Mouse (Mus musculus) heart, postnatal 10 days (tissue): Measurements from ENCODE around the gene Phf11c. TPM values are rescaled to one million over a fixed set of nuclear protein-coding genes. Genes with fewer than 3 reads are reported as not detected.
"Not testable (repeated sequence)": the region's sequence is repeated elsewhere in the genome, so short reads cannot be mapped to it uniquely, and the experiment has no call there.

Experiments
- DNase-seq, 2 experiments: peaks; one replicate each; pipeline ENCODE4 v3.0.0; 2021
- intact Hi-C: fragments of 180-260 bp; cut with DNase I; formaldehyde crosslinking; loops from one replicate; pipeline ENCODE4 v1.15.1; 2025
- total RNA-seq, 2 experiments: library from RNA; stranded (reverse); gene quantifications; 2 replicates each; pipeline ENCODE4 v1.2.3; 2021

Phf11c gene
- total RNA-seq, 2 experiments from 2014 or later = 1.0 to 1.2 TPM

DNA sequence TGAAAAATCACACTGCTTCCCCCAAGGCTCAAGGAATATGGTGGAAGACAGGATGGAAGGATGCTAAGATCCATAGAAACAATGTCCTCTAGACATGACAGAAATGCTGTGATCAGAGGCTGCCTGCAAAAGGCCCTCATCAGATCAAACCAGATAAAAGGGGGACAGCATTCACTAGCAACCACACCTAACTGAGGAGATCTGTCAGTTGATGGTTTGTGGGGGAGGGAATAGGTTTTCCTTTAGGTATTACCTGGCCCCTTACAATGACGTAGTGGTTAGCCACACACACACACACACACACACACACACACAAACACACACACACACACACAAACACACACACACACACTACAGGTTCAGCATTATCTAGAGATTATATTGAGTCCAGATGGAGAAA is 55.6 kb downstream of the Phf11c start:
- intact Hi-C loops = no loop called here
- DNase-seq = no peak

DNA sequence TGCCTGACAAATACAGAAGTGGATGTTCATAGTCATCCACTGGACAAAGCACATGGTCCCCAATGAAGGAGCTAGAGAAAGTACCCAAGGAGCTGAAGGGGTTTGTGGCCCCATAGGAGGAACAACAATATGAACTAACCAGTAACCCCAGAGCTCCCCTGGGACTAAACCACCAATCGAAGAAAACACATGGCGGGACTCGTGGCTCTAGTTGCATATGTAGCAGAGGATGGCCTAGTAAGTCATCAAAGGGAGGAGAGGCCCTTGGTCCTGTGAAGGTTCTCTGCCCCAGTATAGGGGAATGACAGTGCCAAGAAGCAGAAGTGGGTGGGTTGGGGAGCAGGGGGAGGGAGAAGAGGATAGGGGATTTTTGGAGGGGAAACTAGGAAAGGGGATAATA is 59.1 kb downstream of the Phf11c start:
- DNase-seq, intact Hi-C loops: not testable (repeated sequence)

Other genes with a start within 250 kb of the Phf11c start
- not detected for gene Gm5142, start 216.6 kb downstream of the Phf11c start, total RNA-seq
- gene Rcbtb1, start 194.2 kb downstream of the Phf11c start, total RNA-seq = 10 to 100 TPM; 15.2 to 17.8 TPM
- gene Gm6904, start 135.2 kb downstream of the Phf11c start, total RNA-seq = not detected
- under 1 TPM; 0.32 to 0.34 TPM for gene Phf11a, start 97.9 kb downstream of the Phf11c start, total RNA-seq
- gene Phf11b, start 54.0 kb downstream of the Phf11c start, total RNA-seq = under 1 TPM; 0.47 to 0.53 TPM
- gene Phf11d, start 29.9 kb downstream of the Phf11c start, total RNA-seq = 1 to 10 TPM; 7.4 to 8.4 TPM
- gene Setdb2, start 45.5 kb upstream of the Phf11c start, total RNA-seq = 10 to 100 TPM in 1 of 2 experiments, 1 to 10 TPM in 1; 7.1 to 13.3 TPM
- 10 to 100 TPM; 20.3 to 24.5 TPM for gene Cab39l, start 45.6 kb upstream of the Phf11c start, total RNA-seq
- 10 to 100 TPM; 37.5 to 38.9 TPM for gene Cdadc1, start 202.6 kb upstream of the Phf11c start, total RNA-seq
- 1 to 10 TPM; 1.0 to 1.3 TPM for gene Shisa2, start 229.9 kb upstream of the Phf11c start, total RNA-seq